Mouse (Mus musculus) G1E (cell line): ENCODE measurements around the gene Specc1l. TPM values are rescaled to one million over a fixed set of nuclear protein-coding genes. Genes with fewer than 3 reads are reported as not detected.
"Not testable (repeated sequence)": the region's sequence is repeated elsewhere in the genome, so short reads cannot be mapped to it uniquely, and the experiment has no call there.

Source experiments
- ATAC-seq: 2 replicates; pipeline ENCODE4 v1.8.0; 2016; ENCODE audit warnings: mild to moderate bottlenecking; ENCODE audit not compliant: insufficient number of reproducible peaks, poor library complexity, low FRiP score, severe bottlenecking; ENCODE audit errors: extremely low read depth
- DNase-seq: peaks from one replicate; pipeline ENCODE4 v3.0.0; 2012; ENCODE audit warnings: low spot score
- H3K27me3 ChIP-seq: 2 replicates; pipeline ENCODE4 v1.6.1; 2012; ENCODE audit warnings: mild to moderate bottlenecking, low read length, inconsistent platforms; ENCODE audit not compliant: insufficient read depth
- H3K36me3 ChIP-seq: replicated peaks from 2 replicates; pipeline ENCODE3; 2012; ENCODE audit warnings: mild to moderate bottlenecking, inconsistent platforms
- H3K4me1 ChIP-seq: 2 replicates; pipeline ENCODE4 v1.6.1; 2012; ENCODE audit warnings: low read depth, low read length, inconsistent platforms, mixed read lengths; ENCODE audit not compliant: insufficient read depth
- H3K4me3 ChIP-seq: 2 replicates; pipeline ENCODE4 v1.5.1; 2012; ENCODE audit warnings: low read depth, mild to moderate bottlenecking, inconsistent platforms, low read length, moderate library complexity, mixed read lengths
- H3K9me3 ChIP-seq: replicated peaks from 2 replicates; pipeline ENCODE4 v1.6.1; 2012; ENCODE audit warnings: inconsistent platforms
- CTCF ChIP-seq: IDR thresholded peaks from 2 replicates; pipeline ENCODE4 v1.5.1; 2012; ENCODE audit warnings: low read depth, low read length, inconsistent platforms, mixed read lengths
- GATA1 ChIP-seq: IDR thresholded peaks from 2 replicates; pipeline ENCODE4 v1.6.1; 2012; ENCODE audit warnings: borderline replicate concordance, low read length, inconsistent platforms, mixed read lengths
- GATA2 ChIP-seq: IDR thresholded peaks from 2 replicates; pipeline ENCODE4 v1.6.1; 2012; ENCODE audit warnings: low read depth, low read length, inconsistent platforms, borderline replicate concordance
- POLR2AphosphoS5 ChIP-seq: IDR thresholded peaks from 2 replicates; pipeline ENCODE4 v1.6.1; 2012; ENCODE audit warnings: low read depth, low read length, inconsistent platforms; ENCODE audit not compliant: insufficient replicate concordance
- TAL1 ChIP-seq: conservative IDR thresholded peaks from 2 replicates; pipeline ENCODE4 v1.6.1; 2012; ENCODE audit warnings: low read depth, low read length, inconsistent platforms, mixed read lengths
- polyA plus RNA-seq: library from polyadenylated mRNA; stranded (reverse); fragments of >175 nt; gene quantifications from 2 replicates; pipeline ENCODE4 v1.2.3, GENCODE M21; 2012
- total RNA-seq, 2 experiments: library from RNA; stranded (forward) in 1 of 2; stranded (reverse) in 1 of 2; fragments of 200-1000 nt in 1 of 2; fragments of >200 nt in 1 of 2; fragmentation: Nextera tagmentation in 1 of 2; gene quantifications; 2 replicates each; pipeline ENCODE4 v1.2.3; 2014 to 2017

Specc1l gene
- total and polyA plus RNA-seq, 3 experiments: 6.6 to 31.1 (median 24.2) TPM

DNA sequence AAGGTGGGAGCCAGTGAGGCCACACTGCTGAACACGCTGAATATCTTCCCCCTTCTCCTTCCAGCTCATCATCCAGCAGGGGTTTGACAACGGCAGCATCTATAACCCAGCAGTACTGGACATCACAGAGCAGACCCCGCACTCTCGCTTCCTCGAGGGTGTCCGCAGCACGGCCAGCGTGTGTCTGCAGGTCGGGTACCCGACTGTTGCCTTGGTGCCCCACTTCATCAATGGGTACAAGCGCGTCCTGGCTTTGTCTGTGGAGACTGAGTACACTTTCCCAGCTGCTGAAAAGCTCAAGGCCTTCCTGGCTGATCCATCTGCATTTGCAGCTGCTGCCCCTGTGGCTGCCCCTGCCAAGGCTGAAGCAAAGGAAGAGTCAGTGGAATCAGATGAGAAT is 140.7 kb downstream of the Specc1l start:
- Histone ChIP-seq H3K9me3 (no peaks in the 10 kb centered on the region), H3K27me3 (peaks cover 3% of the 10 kb centered on the region), H3K36me3 (no peaks in the 10 kb centered on the region), H3K4me3 (no peak overlapping the region), H3K4me1 (no peaks in the 10 kb centered on the region)
- TF ChIP-seq TAL1 (no peak), GATA1 (no peak), POLR2AphosphoS5 (no peak), GATA2 (no peak), CTCF (no peak)
- ATAC-seq (no peak), DNase-seq (no peak)

GRCm38 (mm10) chr10:75353838-75354241 is 142.0 kb downstream of the Specc1l start:
- not testable (repeated sequence) for H3K4me3 ChIP-seq, ATAC-seq, H3K27me3 ChIP-seq, H3K36me3 ChIP-seq, H3K4me1 ChIP-seq, DNase-seq, H3K9me3 ChIP-seq

DNA sequence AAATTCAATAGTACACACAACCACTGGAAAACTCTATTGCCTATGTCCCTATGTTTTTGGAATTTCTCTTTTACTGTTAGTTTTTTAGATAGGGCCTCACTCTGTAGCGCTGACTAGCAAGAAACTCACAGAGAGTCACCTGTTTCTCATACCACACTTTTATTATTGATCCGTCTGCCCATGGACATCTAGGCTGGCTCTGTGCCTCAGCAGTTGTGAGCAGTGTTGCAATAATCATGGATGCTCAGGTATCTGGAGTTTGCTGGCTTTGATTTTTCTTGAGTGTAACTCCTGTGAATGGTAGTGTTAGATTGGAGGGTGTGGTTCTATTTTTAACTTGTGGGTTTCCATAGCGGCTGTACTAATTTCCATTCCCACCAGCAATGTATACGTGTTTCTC is 143.5 kb downstream of the Specc1l start:
- Histone ChIP-seq H3K27me3 (peaks cover 3% of the 10 kb centered on the region), H3K4me3 (no peak overlapping the region), H3K36me3 (no peaks in the 10 kb centered on the region), H3K9me3 (no peaks in the 10 kb centered on the region), H3K4me1 (no peaks in the 10 kb centered on the region)
- DNase-seq (no peak), ATAC-seq (no peak)
- TF ChIP-seq GATA1 (no peak), GATA2 (no peak), CTCF (no peak), TAL1 (no peak), POLR2AphosphoS5 (no peak)

Other genes with a start within 250 kb of the Specc1l start
- gene Gnaz, start 244.9 kb upstream of the Specc1l start, total RNA-seq (2014; fragmentation: Nextera tagmentation): not detected in 2 replicates
- 0.11 TPM in 1 of 2 replicates, not detected in the other for gene Gnaz, start 244.9 kb upstream of the Specc1l start, total RNA-seq (2017)
- gene Gnaz, start 244.9 kb upstream of the Specc1l start, polyA plus RNA-seq: 0.02 TPM in 2 replicates
- gene Rsph14, start 179.5 kb upstream of the Specc1l start, total RNA-seq (2014; fragmentation: Nextera tagmentation): not detected in 2 replicates
- gene Rsph14, start 179.5 kb upstream of the Specc1l start, total RNA-seq (2017): 0.16 TPM in 1 of 2 replicates, not detected in the other
- not detected in 2 replicates for gene Rsph14, start 179.5 kb upstream of the Specc1l start, polyA plus RNA-seq
- gene Rab36, start 175.0 kb upstream of the Specc1l start, total RNA-seq (2014; fragmentation: Nextera tagmentation): not detected in 2 replicates
- gene Rab36, start 175.0 kb upstream of the Specc1l start, total RNA-seq (2017): 0.05 and 0.17 TPM in 2 replicates
- gene Rab36, start 175.0 kb upstream of the Specc1l start, polyA plus RNA-seq: 0.02 TPM in 1 of 2 replicates, not detected in the other
- gene Bcr, start 151.5 kb upstream of the Specc1l start, total RNA-seq (2014; fragmentation: Nextera tagmentation): not detected in 2 replicates
- 0.12 and 0.71 TPM in 2 replicates for gene Bcr, start 151.5 kb upstream of the Specc1l start, total RNA-seq (2017)
- not detected in 2 replicates for gene Bcr, start 151.5 kb upstream of the Specc1l start, polyA plus RNA-seq
- gene Adora2a, start 104.8 kb downstream of the Specc1l start, total RNA-seq (2014; fragmentation: Nextera tagmentation): not detected in 2 replicates
- 0.06 and 0.33 TPM in 2 replicates for gene Adora2a, start 104.8 kb downstream of the Specc1l start, total RNA-seq (2017)
- gene Adora2a, start 104.8 kb downstream of the Specc1l start, polyA plus RNA-seq: 0.03 TPM in 1 of 2 replicates, not detected in the other
- gene Upb1, start 189.0 kb downstream of the Specc1l start, total RNA-seq (2014; fragmentation: Nextera tagmentation): not detected in 2 replicates
- 0.17 and 0.27 TPM in 2 replicates for gene Upb1, start 189.0 kb downstream of the Specc1l start, total RNA-seq (2017)
- not detected in 2 replicates for gene Upb1, start 189.0 kb downstream of the Specc1l start, polyA plus RNA-seq